Comparison of ENCODE assay signal across 1 mouse cellular context in the genomic region with DNA sequence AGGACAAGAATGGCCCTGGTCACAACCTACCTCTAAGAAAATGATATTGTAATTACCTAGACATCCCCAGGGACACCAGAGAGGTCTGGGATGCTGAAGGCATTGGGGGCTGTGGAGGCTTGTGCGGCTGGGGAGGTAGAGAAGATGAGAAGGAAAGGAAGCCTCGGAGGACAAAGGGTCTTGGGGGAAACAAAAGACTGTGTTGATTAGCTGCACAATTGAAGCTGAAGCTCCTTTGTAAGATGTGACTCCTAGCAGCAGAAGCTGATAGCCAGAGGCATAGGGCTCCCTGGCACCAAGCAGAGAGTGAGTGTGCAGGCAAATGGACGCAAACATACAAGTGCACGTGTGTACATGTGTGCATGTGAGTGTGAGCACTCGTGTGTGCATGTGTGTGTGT.
TF ChIP-seq lines count a peak whose summit lies in the region.

No protein-coding gene starts in this region.

TF ChIP-seq in ES-E14, 5 proteins besides CTCF, POLR2A, EP300 and RAD21:
- TF ChIP-seq HCFC1 (IDR thresholded peaks at IDR 0.05; ENCODE audit: borderline replicate concordance, insufficient read depth, low read length) (no peak), ZNF384 (IDR thresholded peaks at IDR 0.05; ENCODE audit: low read depth, low read length) (no peak), CHD2 (IDR thresholded peaks at IDR 0.05; ENCODE audit: low read depth, low read length) (no peak), ZC3H11A (IDR thresholded peaks at IDR 0.05; ENCODE audit: borderline replicate concordance, low read depth, low read length) (no peak), MAFK (IDR thresholded peaks at IDR 0.05; ENCODE audit: insufficient read depth, low read depth, low read length) (no peak)
